Mouse (Mus musculus): ENCODE results near the gene Supt3. TPM values are rescaled to one million over a fixed set of nuclear protein-coding genes. Genes with fewer than 3 reads are reported as not detected.

Supt3 gene
- total RNA-seq (2021), result 10 to 100 TPM; 15.2 to 15.4 TPM

- DNase-seq, result peak; percentile 97 to 98
- intact Hi-C loops (cut with DNase I), result no loop called here
Measured at GRCm38 (mm10) chr17:44776738-44777270, at the start of gene Supt3. Gene Supt3 (plus strand): TSS chr17:44777152.

- no peak for DNase-seq
- intact Hi-C loops (cut with DNase I), result no loop called here
Measured at GRCm38 (mm10) chr17:44727675-44728074, 49.3 kb upstream of the Supt3 start.

DNA sequence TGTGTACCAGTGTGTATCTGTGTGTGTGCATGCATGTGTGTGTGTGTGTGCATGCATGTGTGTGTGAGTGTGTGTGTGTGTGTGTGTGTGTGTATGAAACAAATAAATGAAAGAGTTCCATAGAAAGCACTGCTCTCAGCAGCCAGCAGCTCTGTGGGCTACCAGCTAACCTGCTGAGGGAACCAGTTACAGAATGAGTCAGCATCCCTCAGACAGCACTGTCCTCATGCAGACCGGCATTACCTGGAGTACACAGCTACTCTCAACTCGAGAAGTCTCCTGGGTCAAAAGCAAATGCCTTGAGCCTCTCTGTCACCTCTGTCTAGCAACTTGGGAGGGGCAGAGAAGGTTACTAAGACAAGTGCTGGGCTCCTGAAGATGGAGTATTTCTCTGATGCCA lies 48.5 kb upstream of the Supt3 start:
- intact Hi-C loops (cut with DNase I), result no loop called here

GRCm38 (mm10) chr17:44733544-44734310 lies 43.2 kb upstream of the Supt3 start:
- DNase-seq, result peak; percentile 12 to 18
- intact Hi-C loops (cut with DNase I), result loop anchor here (10.0 kb wide), 1 partner anchor 521 kb away; no protein-coding TSS in a partner anchor

More for the DNA sequence above, 48.5 kb upstream of the Supt3 start:
- DNase-seq, result no peak

GRCm38 (mm10) chr17:44734501-44735222 lies 42.3 kb upstream of the Supt3 start:
- intact Hi-C loops (cut with DNase I), result loop anchor here (5.0 to 10.0 kb wide), 2 partner anchors 472 to 520 kb away; no protein-coding TSS in a partner anchor

DNA sequence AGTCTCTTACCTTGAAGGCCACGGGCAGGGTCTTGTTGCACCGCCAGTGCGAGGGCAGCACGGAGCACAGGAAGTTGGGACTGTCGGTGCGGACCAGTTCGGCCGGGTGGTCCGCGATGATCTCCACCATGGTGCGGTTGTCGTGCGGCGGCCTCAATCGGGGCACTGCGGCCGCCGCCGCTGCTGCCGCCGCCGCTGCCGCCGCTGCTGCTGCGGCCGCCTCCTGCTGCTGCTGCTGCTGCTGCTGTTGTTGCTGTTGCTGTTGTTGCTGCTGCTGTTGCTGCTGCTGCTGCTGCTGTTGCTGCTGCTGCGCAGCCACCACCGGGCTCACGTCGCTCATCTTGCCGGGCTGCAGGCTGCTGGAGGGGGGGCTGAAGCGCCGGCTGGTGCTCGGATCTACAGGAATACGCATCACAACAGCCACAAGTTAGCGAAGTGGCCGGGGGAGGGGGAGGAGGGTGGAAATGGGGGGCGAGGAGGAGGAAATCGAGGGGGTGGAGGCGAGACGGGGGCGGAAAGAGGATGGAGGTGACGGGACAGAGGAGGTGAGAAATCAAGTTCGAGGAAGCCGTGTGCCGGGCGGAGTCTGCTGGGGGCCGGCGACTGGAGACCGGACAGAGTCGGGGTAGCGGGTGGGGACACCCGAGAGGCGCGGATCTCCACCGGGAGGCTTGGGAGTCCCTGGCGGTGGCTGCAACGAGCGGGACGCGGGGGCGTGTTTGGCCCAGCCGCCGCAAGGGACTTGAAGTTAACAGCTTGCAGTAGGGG lies 41.5 kb upstream of the Supt3 start:
- intact Hi-C loops (cut with DNase I), result loop anchor here (5.0 to 10.0 kb wide), 2 partner anchors 473 to 519 kb away; no protein-coding TSS in a partner anchor

More at GRCm38 (mm10) chr17:44734501-44735222, 42.3 kb upstream of the Supt3 start:
- DNase-seq, result peak; percentile 52 to 54

DNA sequence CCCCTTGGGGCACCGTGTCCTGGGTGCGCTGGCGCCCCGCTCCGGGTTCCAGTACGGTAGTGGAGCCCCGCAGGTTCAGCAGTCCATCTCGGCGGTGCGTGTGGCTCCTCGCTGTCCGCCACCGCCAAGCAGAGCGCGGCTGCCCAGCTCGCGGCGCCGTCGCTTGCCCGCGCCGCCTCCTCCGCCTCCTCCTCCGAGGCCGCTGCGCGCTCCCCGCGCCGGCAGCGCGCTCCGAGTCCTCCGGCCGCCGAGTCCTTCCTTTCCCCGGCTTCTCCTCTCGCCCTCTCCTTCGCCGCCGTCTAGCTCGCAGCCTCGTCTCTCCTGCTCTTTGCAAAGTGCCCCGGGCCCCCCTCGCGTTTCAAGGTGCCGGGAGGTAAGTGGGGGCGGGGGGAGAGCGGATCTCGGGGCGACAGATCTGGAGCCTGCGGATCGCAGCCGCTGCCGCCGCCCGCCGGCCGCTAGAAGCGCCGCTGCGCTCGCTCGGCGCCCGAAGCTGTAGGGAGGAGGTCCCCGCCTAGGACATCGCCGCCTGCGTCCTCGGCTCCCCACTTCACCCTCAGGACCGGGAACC lies 40.9 kb upstream of the Supt3 start:
- peak; percentile 77 to 81 for DNase-seq
- intact Hi-C loops (cut with DNase I), result loop anchor here (1.0 to 10.0 kb wide), 3 partner anchors 280 to 519 kb away; no protein-coding TSS in a partner anchor

More for the DNA sequence above, 41.5 kb upstream of the Supt3 start:
- peak in 1 of 2 experiments; percentile 51 for DNase-seq

DNA sequence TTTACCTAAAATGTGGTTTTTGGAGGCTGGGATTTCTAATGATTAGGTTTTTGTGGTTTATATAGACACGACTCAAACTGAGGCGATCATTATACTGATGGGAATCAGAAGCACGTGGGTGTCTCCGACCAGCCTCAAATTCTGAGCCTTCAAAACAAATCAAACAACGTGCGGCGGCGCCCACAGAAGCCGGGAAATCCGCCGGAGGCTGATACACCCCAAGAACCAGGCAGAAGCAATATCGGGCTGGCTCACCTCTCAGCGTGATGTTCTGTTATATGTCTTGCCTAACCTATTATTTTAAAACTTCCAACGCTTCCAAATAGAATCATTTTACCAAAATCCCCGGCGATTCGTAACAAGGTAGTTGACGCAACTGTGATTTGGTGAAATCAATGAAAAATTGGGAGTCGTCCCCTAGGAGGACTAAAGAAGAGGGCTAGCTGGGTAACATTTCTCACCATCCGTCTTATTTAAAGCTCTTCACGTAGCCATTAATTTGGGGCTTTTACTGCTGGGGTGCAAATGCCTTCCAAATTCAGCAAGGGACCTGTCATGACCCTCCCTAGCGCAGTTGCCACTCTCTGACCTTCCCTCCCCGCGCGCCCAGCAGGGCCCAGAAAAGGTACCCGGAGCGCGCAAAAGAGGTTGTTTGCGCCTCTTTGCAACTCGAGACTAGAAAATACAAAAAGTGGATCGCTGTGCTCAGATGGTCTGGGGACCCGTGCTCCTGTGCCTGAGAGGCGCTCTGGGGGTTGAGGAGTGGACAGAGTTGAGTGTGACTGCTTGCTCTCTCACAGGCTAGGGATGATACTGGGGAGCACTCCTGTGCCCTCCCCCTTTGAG lies 39.5 kb upstream of the Supt3 start:
- peak; percentile 12 to 23 for DNase-seq
- intact Hi-C loops (cut with DNase I), result loop anchor here (5.0 to 10.0 kb wide), 2 partner anchors 475 to 517 kb away; no protein-coding TSS in a partner anchor

GRCm38 (mm10) chr17:44738121-44738637 lies 38.8 kb upstream of the Supt3 start:
- intact Hi-C loops (cut with DNase I), result loop anchor here (5.0 to 10.0 kb wide), 2 partner anchors 476 to 517 kb away; no protein-coding TSS in a partner anchor
- DNase-seq, result peak in 1 of 2 experiments; percentile 8

- intact Hi-C loops (cut with DNase I), result no loop called here
Measured at GRCm38 (mm10) chr17:44742246-44742645, 34.7 kb upstream of the Supt3 start.

DNA sequence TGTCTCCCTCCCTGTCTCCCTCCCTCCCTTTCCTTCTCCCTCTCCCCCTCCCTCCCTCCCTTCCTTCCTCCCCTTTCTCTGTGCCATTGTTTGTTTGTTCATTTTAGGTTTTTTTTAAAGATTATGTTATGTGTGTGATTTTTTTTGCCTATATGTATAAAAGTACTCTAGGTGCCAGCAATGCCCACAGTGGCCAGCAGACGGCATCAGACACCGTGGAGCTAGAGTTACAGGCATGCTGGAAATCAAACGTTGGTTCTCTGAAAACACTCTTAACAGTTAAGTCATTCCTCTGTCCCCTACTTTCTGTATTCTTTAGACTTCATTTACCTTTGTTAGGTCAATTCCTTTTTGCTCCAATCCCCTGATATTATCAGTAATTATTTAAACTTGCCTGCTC lies 33.2 kb upstream of the Supt3 start:
- intact Hi-C loops (cut with DNase I), result no loop called here
- no peak for DNase-seq

More at GRCm38 (mm10) chr17:44742246-44742645, 34.7 kb upstream of the Supt3 start:
- no peak for DNase-seq

DNA sequence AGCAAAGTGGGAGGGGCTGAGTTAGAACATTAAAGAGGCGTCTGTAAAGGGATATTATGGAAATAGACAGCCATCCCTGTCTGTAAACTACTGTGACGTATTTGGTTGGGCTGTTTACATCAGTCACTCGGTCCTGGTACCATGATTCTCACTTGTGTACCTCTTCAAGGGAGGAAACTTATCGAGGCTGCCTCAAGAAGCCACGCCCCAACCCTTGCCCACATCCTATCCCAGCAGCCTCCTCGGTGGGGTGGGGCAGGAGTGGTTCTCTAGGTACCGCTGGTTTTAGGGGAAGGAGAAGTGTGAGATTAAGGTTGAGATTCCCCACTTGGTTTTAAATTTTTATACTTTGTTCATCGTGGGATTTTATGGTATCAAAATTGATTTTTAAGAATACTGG lies 31.6 kb upstream of the Supt3 start:
- DNase-seq, result no peak
- intact Hi-C loops (cut with DNase I), result no loop called here

GRCm38 (mm10) chr17:44766318-44766717 lies 10.6 kb upstream of the Supt3 start:
- intact Hi-C loops (cut with DNase I), result no loop called here
- no peak for DNase-seq

GRCm38 (mm10) chr17:44766975-44767374 lies 10.0 kb upstream of the Supt3 start:
- intact Hi-C loops (cut with DNase I), result no loop called here
- DNase-seq, result no peak

DNA sequence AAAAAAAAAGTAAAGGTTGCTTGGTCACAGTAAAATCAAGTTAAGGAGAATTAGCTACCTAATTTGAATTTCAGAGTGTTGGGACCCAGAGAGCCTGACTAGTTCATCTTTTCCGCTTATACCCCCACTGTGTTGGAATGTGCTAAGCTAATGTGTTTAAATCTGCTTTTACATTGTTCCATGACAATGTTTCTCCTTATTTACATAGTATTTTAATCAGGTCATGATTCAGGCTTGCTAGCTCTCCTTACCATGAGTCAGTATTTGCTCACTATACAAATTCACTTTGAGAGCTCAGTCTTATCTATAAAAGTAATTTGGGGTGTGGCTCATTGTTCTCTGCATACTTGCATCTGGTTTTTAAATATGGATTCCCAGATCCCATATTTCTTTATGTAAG lies 9.6 kb upstream of the Supt3 start:
- no peak for DNase-seq
- intact Hi-C loops (cut with DNase I), result no loop called here

GRCm38 (mm10) chr17:44768522-44768921 lies 8.4 kb upstream of the Supt3 start:
- DNase-seq, result no peak
- intact Hi-C loops (cut with DNase I), result no loop called here

- DNase-seq, result no peak
- intact Hi-C loops (cut with DNase I), result no loop called here
Measured at GRCm38 (mm10) chr17:44770871-44771270, 6.1 kb upstream of the Supt3 start.

DNA sequence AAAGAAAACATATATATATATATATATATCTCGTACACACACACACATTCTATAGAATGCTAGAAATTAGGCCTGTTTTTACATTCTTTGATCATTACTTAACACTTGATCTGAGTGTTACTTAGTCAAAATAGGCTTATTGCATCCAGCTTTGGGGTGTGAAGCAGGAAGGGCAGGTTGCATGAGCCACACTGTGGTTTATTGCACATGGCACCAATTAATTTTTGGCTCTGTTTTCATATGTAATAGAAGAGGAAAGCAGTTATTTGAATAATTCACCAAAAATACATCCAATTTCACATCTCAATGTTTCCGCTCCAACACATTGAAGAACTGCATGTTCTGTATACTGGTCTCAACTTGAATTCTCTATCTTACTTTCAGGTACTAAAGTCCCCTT lies 4.4 kb upstream of the Supt3 start:
- no peak for DNase-seq
- intact Hi-C loops (cut with DNase I), result no loop called here

GRCm38 (mm10) chr17:44777337-44777804 lies 419 bp downstream of the Supt3 start:
- intact Hi-C loops (cut with DNase I), result no loop called here
- DNase-seq, result peak; percentile 71 to 81
